8 mouse cellular contexts compared by ENCODE assay signal in genomic region chr5:33335273-33335976, GRCm38 (mm10). TPM values are rescaled to one million over a fixed set of nuclear protein-coding genes. Genes with fewer than 3 reads are reported as not detected.
A peak's percentile ranks its signal among the peaks of the same experiment; 100 is the strongest.
DNase-seq lines count a peak whose midpoint lies in the region; ATAC-seq lines count a peak whose summit lies in the region.

Gene Maea (plus strand): TSS chr5:33335509.

- peaks cover 23% of the 10 kb centered on the region for H3K4me1 ChIP-seq in heart, embryonic 10.5 days
- peaks cover 17% of the 10 kb centered on the region for H3K4me1 ChIP-seq in kidney, embryonic 15.5 days

- peak; percentile 100 for ATAC-seq in erythroblast, adult 5-6 weeks (replicated peaks; ENCODE audit: low FRiP score, poor library complexity, severe bottlenecking)
- peak; percentile 100 for ATAC-seq in kidney, embryonic 15.5 days (replicated peaks; ENCODE audit: low FRiP score)
- peak; percentile 100 for ATAC-seq in monocyte, adult 5-6 weeks (replicated peaks; ENCODE audit: insufficient number of reproducible peaks, low FRiP score, low TSS enrichment, poor library complexity, severe bottlenecking)

- H3K4me2 ChIP-seq in kidney, embryonic 15.5 days = peak within 1 kb of the TSS; percentile 69

- under 1% methylated on average over 70 of the region's 71 CpGs for WGBS in heart, embryonic 10.5 days
- under 1% methylated on average over 71 of the region's 71 CpGs for WGBS in kidney, embryonic 15.5 days

- H3K27ac ChIP-seq in heart, embryonic 10.5 days = peak within 1 kb of the TSS; percentile 97
- H3K27ac ChIP-seq in kidney, embryonic 15.5 days = peak within 1 kb of the TSS; percentile 88

- H3K36me3 ChIP-seq in heart, embryonic 10.5 days = peaks cover 22% of the 10 kb centered on the region
- peaks cover 7% of the 10 kb centered on the region; the same call in 1 of the 2 replicates for H3K36me3 ChIP-seq in kidney, embryonic 15.5 days

- H3K4me3 ChIP-seq in heart, embryonic 10.5 days = peak within 1 kb of the TSS; percentile 99
- peak within 1 kb of the TSS; percentile 87 for H3K4me3 ChIP-seq in kidney, embryonic 15.5 days (replicated peaks)

- DNase-seq in B cell, adult 2 months = peak; percentile 94 to 96
- DNase-seq in brain, adult 2 months (ENCODE audit: low read depth, low spot score) = peak; percentile 99
- peak; percentile 99 for DNase-seq in heart, embryonic 10.5 days (ENCODE audit: low spot score)
- DNase-seq in liver = peak; percentile 96
- peak; percentile 95 to 97 for DNase-seq in spleen, postnatal 4 days (ENCODE audit: low spot score in 2 of 2)

- H3K27me3 ChIP-seq in heart, embryonic 10.5 days (ENCODE audit: insufficient read depth, poor library complexity, severe bottlenecking) = no peaks in the 10 kb centered on the region
- H3K27me3 ChIP-seq in kidney, embryonic 15.5 days = no peaks in the 10 kb centered on the region

- peak within 1 kb of the TSS; percentile 91 for H3K9ac ChIP-seq in kidney, embryonic 15.5 days

- H3K9me3 ChIP-seq in heart, embryonic 10.5 days = no peaks in the 10 kb centered on the region; the same call in 1 of the 2 replicates
- H3K9me3 ChIP-seq in kidney, embryonic 15.5 days (replicated peaks) = no peaks in the 10 kb centered on the region; the same call in 1 of the 2 replicates

RNA-seq across cellular contexts. Expression of gene Maea, which starts in this region (rescaled TPM):
- total RNA-seq in erythroblast, adult 5-6 weeks (2015; ENCODE audit: low replicate concordance) = 7.9 and 12.7 TPM in 2 replicates
- 25.0 and 26.3 TPM in 2 replicates for total RNA-seq in erythroblast, adult 5-6 weeks (2017; ENCODE audit: low replicate concordance)
- 140 and 156 TPM in 2 replicates for polyA plus RNA-seq in heart, embryonic 10.5 days (2016; fragmentation: Nextera tagmentation; extraction: Ambion mirVana)
- 131 and 135 TPM in 2 replicates for polyA plus RNA-seq in kidney, embryonic 15.5 days (2015; fragmentation: Nextera tagmentation; extraction: Ambion mirVana)
- total RNA-seq in monocyte, adult 5-6 weeks (2017) = 131 to 170 TPM (median 150 TPM) in 3 replicates

Comparison
In these comparisons a context has a peak if more than half of its experiments do, and no peak if none do; other contexts are left out.
1. Peak in every context shown above with its lines: DNase-seq, ATAC-seq, H3K4me3 ChIP-seq and H3K27ac ChIP-seq.